Mouse (Mus musculus) brain, embryonic 14.5 days (tissue): ENCODE measurements at regions not wholly inside any gene's neighbourhood (a gene's known extent, or its start where the extent isn't known, plus 50 kb on each side); places are given as distances from the start of the nearest gene placed in this dataset.
A peak's percentile ranks its signal among the peaks of the same experiment; 100 is the strongest.

Experiments used
- DNase-seq: peaks from one replicate; pipeline ENCODE4 v3.0.0-alpha.2; 2011; ENCODE audit warnings: low read depth
- CTCF ChIP-seq: fragments of 200-500 bp; IDR thresholded peaks from 2 replicates; pipeline ENCODE4 v1.5.1; 2012; ENCODE audit warnings: inconsistent platforms, mild to moderate bottlenecking, moderate library complexity, borderline replicate concordance; ENCODE audit not compliant: insufficient read depth, insufficient read length; ENCODE audit errors: extremely low read depth
- POLR2A ChIP-seq: fragments of 200-500 bp; IDR thresholded peaks from 2 replicates; pipeline ENCODE4 v1.6.1; 2012; ENCODE audit warnings: mild to moderate bottlenecking, inconsistent platforms, borderline replicate concordance; ENCODE audit not compliant: poor library complexity, insufficient read depth, insufficient read length, severe bottlenecking; ENCODE audit errors: extremely low read depth

DNA sequence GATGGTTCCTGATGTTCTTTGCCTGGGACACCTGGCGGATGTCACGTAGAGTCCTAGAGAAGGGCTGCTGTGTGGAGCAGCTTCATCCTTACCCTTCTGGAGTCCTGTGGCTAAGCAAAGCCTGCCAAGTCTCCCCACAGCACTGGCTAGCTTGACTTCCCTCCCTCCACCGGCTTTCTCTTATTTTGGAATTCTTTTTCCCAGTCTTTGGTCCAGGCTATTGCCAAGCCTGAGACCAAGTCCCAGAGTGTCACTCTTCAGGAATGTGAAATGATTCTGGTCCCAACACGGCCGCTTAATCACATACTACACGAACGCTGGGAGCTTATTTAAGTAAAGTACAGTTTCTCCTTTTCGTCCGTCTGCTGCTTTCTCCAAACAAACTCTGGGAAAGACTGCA lies 146.4 kb downstream of the Fndc1 start:
- DNase-seq: no peak
- TF ChIP-seq CTCF (no peak), POLR2A (no peak)

GRCm38 (mm10) chr17:7679786-7680185 lies 147.3 kb downstream of the Fndc1 start:
- no peak for DNase-seq
- TF ChIP-seq POLR2A (no peak), CTCF (no peak)

GRCm38 (mm10) chr17:7678898-7679297 lies 148.2 kb downstream of the Fndc1 start:
- no peak for TF ChIP-seq POLR2A
- no peak for TF ChIP-seq CTCF
- DNase-seq: no peak

DNA sequence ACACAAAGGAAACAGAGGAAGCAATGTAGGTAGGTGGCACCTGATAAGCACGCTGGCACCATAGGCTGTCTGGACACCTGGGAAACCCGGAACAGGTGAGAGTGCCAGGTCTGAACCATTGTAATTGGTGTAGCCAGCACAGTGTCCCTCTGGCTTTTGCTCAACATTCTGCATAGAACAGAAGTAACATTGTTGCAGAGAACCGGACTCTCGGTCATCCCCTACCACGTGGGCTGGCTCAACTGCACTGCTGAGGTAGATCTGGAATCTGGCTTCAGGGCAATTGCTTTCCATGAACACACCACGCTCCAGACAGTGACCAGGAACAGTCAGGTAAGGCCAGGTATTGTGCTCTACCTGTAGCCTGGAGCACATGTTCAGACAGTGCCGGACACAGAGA lies 149.3 kb downstream of the Fndc1 start:
- no peak for DNase-seq
- TF ChIP-seq CTCF: no peak

GRCm38 (mm10) chr17:7677301-7677700 lies 149.8 kb downstream of the Fndc1 start:
- no peak for TF ChIP-seq CTCF
- no peak for TF ChIP-seq POLR2A
- no peak for DNase-seq

DNA sequence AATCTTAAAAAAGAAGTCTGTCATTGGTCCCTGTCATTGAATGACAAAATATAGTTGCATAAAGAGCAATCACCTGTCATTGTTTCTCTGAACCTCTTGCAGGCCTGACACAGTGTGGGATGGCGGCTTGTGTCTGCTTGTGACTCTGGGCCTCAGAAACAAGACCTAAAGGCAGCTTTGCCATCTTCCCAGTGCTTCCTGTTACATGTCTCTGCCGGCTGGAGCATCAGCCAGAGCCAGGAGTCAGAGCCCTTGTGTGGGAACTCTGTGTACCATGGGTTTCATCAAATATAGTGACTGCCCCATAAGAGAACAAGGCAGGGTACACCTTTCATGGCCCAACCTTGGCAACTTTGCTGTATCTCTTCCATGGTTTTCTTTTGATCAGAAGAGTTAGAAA lies 150.3 kb downstream of the Fndc1 start:
- DNase-seq: no peak
- TF ChIP-seq CTCF: no peak
- TF ChIP-seq POLR2A: no peak

- TF ChIP-seq CTCF (no peak), POLR2A (no peak)
- no peak for DNase-seq
Measured at GRCm38 (mm10) chr17:7674511-7674910, 152.6 kb downstream of the Fndc1 start.

DNA sequence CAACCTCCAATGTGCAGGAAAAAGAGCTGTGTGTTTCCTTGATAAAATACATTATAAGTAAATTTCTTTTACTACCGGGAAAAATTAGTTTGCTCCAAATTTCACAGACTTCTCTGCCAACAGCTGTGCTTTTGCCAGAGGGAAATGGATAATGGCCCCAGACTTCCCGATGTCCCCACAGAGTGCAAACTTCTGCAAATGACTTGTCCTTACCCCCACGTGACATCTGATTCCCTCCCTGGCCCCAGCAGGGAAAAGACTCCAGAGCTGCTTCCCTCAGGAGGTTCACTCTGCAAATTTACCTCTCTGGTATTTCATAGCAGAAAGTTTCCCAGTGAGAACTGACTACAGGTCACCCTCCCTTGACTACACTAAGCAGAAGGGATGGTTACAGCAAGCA lies 159.3 kb downstream of the Fndc1 start:
- no peak for DNase-seq
- no peak for TF ChIP-seq CTCF
- no peak for TF ChIP-seq POLR2A

DNA sequence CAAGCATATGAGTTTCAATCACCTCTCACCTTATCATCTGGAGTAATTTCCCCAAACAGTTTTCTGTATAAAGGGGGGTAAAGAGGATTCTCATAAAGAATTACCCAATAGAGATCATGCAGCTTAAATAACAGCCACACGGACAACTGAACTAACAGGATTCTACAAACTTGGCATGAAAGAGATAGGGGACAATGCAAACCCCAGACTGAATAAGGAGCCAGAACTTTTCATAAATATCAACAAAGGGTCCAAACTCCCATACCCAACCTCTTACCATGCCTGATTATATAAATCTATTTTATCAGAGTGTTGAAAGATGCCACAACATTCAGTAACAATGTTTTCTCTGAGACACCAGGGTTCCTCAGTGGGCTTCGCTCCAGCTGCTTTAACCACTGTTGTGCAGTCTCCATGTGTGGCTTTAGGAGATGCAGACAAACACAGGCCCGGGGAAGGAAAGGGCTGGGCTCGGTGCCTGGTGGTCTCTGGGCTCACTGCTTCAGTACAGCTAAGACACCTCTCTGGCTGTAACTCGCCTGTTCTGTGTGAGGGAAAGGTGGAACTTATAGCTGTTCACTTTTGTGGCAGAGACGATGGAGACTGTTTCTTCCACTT lies 160.2 kb downstream of the Fndc1 start:
- DNase-seq: peak; percentile 9

DNA sequence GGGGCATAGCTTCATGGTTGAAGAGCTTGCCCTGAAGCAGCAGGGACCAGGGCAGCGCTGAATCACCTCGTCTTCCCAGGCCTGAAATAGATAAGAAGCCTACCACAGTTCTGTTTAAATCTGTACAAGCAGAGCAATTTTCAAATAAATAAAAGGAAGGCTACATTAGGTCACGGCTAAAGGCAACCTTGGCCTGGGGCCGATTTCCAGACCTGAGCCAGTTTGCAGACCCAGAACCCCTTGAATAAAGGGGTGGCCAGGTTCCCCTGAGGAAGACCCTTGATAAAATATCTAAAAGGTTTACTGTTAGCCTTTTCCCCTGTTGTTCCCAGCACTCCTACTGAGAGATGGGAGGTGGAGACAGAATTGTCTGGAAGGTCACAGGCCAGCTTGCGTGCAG lies 160.9 kb downstream of the Fndc1 start:
- DNase-seq: no peak
- TF ChIP-seq CTCF: no peak
- no peak for TF ChIP-seq POLR2A

More for the DNA sequence above, 160.2 kb downstream of the Fndc1 start:
- TF ChIP-seq POLR2A: no peak
- TF ChIP-seq CTCF: no peak

DNA sequence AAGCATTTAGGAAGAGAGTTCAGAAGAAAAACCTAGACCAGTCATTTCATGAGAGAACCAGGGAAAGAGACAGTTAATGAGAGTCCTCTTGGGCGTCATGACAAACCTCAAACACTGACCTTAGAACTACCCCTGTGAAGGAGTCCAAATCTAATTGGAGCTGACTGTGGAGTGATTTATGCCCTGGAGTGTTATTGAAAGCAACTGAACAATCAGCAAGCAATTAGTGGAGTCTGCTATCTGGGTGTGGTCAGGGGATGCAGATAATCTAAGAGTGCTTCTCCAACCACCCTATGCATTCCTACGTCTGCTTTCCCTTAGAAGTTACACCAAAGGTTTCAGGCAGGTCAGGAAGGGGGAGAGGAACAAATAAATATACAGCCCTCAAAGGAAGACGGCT lies 161.4 kb downstream of the Fndc1 start:
- TF ChIP-seq POLR2A (no peak), CTCF (no peak)
- no peak for DNase-seq
